Mouse (Mus musculus): ENCODE results near the gene Fubp1.

Gene Fubp1

DNA sequence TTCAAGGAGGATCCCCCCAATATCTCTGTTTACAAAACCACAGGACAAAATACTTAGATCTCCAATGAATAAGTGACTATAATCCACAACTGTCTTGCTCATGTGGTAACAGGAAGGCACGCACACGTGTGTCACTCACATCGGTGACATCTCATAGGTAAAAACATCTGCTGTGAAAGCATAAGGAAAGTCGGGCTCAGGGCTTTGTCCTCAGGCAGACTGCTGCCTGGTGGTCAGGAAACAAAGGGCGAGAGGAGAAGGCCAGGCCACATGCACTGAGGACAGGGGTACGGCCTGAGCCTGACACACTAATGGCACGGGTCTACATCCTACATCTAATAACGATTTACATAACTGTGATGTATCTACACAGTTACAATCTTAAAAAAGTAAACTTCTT, 64.8 kb downstream of the Fubp1 start:
- no peak for DNase-seq (ENCODE audit: low read depth, low spot score)

DNA sequence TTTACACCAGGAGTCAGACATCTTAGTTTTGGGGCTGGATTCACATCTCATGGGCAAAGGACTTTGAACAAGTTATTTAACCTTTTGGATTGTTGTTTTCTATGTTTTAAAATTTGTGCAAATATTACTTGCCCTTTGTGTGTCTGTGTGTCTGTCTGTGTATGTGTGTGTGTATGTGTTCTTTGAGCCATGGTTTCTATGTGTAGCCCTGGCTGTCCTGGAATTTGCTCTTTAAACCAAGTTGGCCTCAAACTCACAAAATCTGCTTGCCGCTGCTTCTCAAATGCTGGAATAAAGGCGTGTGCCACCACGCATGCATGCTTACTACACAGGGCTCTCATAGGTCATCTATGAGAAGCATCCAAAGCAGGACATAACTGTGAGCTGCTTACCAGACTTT, 66.7 kb downstream of the Fubp1 start:
- DNase-seq (ENCODE audit: low read depth, low spot score), result no peak

GRCm38 (mm10) chr3:152277912-152278311, 67.7 kb downstream of the Fubp1 start:
- no peak for DNase-seq (ENCODE audit: low read depth, low spot score)

DNA sequence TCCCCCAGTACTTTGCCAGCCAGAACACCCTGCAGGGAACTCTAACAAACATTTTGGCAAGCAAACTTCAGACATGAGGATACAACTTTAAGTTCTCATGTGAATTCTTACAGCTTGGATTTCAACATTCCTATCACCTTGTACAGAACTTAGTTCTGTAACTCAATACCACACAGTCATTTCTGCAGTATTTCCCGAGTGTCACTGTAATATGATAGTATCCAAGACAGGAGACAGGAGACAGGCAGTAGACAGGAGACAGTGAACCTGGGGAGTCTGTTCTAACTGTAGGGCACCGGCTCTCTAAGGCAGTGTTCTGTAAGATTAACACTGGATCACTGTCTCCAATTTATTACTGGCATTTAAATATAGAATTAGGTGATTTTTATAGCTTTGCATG, 68.2 kb downstream of the Fubp1 start:
- DNase-seq (ENCODE audit: low read depth, low spot score), result no peak

DNA sequence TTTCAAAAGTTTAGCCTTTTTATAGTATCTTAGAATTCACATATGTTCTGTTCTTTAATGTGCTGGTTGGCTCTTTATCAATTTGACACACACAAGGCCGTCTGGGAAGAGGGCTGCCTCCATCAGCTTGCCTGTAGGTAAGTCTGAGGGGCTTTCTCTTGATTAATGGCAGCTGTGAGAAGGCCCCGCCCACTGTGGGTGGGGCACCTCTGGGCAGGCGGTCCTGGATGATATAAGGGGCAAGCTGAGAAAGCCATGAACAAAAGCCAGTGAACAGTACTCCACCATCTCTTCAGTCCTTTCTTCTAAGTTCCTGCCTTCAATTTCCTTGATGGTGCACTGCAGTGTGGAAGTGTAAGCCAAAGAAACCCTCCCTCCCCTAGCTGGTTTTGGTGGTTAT, 71.9 kb downstream of the Fubp1 start:
- no peak for DNase-seq (ENCODE audit: low read depth, low spot score)

DNA sequence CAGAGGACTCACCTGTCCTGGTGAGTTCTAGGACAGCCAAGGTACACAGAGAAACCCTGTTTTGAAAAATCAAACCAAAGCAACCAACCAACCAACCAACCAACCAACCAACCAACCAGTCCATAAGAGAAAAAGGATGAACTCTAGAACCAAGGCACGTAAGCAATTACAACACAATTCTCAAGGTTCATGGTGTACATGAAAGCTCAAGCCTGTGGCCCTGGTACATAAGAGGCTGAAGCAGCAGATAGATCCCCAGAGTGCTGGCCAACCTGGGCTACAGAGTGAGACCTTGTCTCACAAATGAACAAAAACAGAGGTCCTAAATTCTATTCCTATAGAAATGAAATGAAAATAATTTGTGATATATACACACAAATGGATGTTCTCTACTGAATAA, 74.1 kb downstream of the Fubp1 start:
- DNase-seq (ENCODE audit: low read depth, low spot score), result no peak

DNA sequence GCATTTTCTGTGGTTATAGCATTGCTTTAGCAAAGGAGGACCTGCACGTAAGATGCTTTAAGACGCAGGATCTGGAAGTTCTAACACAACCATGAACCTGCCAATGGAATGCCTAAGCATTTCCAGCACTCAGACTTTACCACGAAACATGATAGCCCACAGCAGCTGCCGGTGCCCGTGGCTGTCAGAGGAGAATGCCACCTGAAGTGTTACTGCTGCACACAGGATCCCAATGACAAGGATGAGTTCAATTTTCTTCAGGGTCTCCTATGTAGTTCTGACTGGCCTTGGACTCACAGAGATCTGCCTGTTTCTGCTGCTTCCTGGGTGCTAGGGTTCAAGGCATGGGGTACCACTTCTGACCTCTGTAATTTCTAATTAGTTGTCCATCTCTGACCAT, 74.5 kb downstream of the Fubp1 start:
- DNase-seq (ENCODE audit: low read depth, low spot score), result no peak

Measured in telencephalon, adult 2 months (tissue).